Comparison of ENCODE assay signal across 31 mouse cellular contexts in genomic region chr12:31985738-31986137, GRCm38 (mm10).
"Had no signal": no experiment of that assay in that cellular context is flagged by ENCODE, and none has a peak within 500 bp of the region (broad histone marks: within the 10 kb centered on the region; RNA-seq: fewer than 3 reads in every experiment).

No protein-coding gene starts in this region.

- H3K4me1 ChIP-seq: limb, embryonic 12.5 days; lung, embryonic 15.5 days; midbrain, embryonic 10.5 days; neural tube, embryonic 12.5 days had no signal

- H3K9ac ChIP-seq: limb, embryonic 12.5 days; limb, embryonic 13.5 days; limb, embryonic 15.5 days; liver, embryonic 13.5 days; liver, embryonic 14.5 days; liver, embryonic 15.5 days; liver, postnatal 0 days; lung, embryonic 14.5 days; lung, embryonic 15.5 days; midbrain, embryonic 12.5 days; midbrain, embryonic 13.5 days; midbrain, embryonic 15.5 days; neural tube, embryonic 12.5 days; neural tube, embryonic 13.5 days had no signal

- H3K36me3 ChIP-seq: limb, embryonic 10.5 days; limb, embryonic 12.5 days; limb, embryonic 13.5 days; limb, embryonic 15.5 days; lung, embryonic 15.5 days; midbrain, embryonic 13.5 days; midbrain, embryonic 15.5 days; neural tube, embryonic 12.5 days had no signal

- H3K9me3 ChIP-seq: limb, embryonic 10.5 days; limb, embryonic 12.5 days; limb, embryonic 13.5 days; limb, embryonic 15.5 days; liver, embryonic 13.5 days; liver, embryonic 15.5 days; lung, embryonic 15.5 days; megakaryocyte, embryonic 14.5 days; midbrain, embryonic 10.5 days; midbrain, embryonic 12.5 days; midbrain, embryonic 13.5 days; midbrain, embryonic 15.5 days; neural tube, embryonic 12.5 days; neural tube, embryonic 13.5 days had no signal

- H3K27ac ChIP-seq: limb, embryonic 10.5 days; limb, embryonic 12.5 days; limb, embryonic 13.5 days; limb, embryonic 15.5 days; liver, embryonic 13.5 days; liver, embryonic 14.5 days; liver, embryonic 15.5 days; lung, embryonic 15.5 days; macrophage; midbrain, embryonic 10.5 days; midbrain, embryonic 12.5 days; midbrain, embryonic 13.5 days; midbrain, embryonic 15.5 days; neural tube, embryonic 12.5 days; neural tube, embryonic 13.5 days had no signal

- ATAC-seq: liver, postnatal 0 days; lung, postnatal 0 days; midbrain, embryonic 13.5 days; midbrain, embryonic 15.5 days; midbrain, embryonic 16.5 days had no signal

- H3K27me3 ChIP-seq: limb, embryonic 12.5 days; limb, embryonic 13.5 days; limb, embryonic 15.5 days; liver, embryonic 13.5 days; liver, embryonic 15.5 days; lung, embryonic 15.5 days; megakaryocyte, embryonic 14.5 days; midbrain, embryonic 12.5 days; midbrain, embryonic 13.5 days; midbrain, embryonic 15.5 days; neural tube, embryonic 12.5 days; neural tube, embryonic 13.5 days had no signal

- H3K4me2 ChIP-seq: limb, embryonic 12.5 days; limb, embryonic 13.5 days; limb, embryonic 15.5 days; liver, embryonic 13.5 days; liver, embryonic 15.5 days; lung, embryonic 14.5 days; lung, embryonic 15.5 days; midbrain, embryonic 11.5 days; midbrain, embryonic 12.5 days; midbrain, embryonic 13.5 days; midbrain, embryonic 15.5 days; neural tube, embryonic 12.5 days; neural tube, embryonic 13.5 days had no signal

- H3K4me3 ChIP-seq: limb, embryonic 10.5 days; limb, embryonic 12.5 days; limb, embryonic 13.5 days; limb, embryonic 15.5 days; liver, embryonic 13.5 days; liver, embryonic 15.5 days; lung, embryonic 15.5 days; midbrain, embryonic 10.5 days; midbrain, embryonic 12.5 days; midbrain, embryonic 13.5 days; midbrain, embryonic 15.5 days; myocyte; neural tube, embryonic 12.5 days; neural tube, embryonic 13.5 days had no signal

- DNase-seq: left cerebral cortex, postnatal 4 days; liver; liver, embryonic 13.5 days; liver, postnatal 0 days; lung, adult 18-20 months; lung, adult 2 months; lung, embryonic 14.5 days; lung, postnatal 10 days; lung, postnatal 14 days; lung, postnatal 36 days; lung, postnatal 4 days; midbrain, embryonic 14.5 days had no signal
